Mouse (Mus musculus) testis, adult 2 months (tissue): ENCODE data around the gene Cmas.

ENCODE experiments used
- CTCF ChIP-seq: fragments of 200-500 bp; IDR thresholded peaks from 2 replicates; pipeline ENCODE4 v1.5.1; 2012; ENCODE audit warnings: low read depth, mild to moderate bottlenecking, inconsistent platforms, low read length, moderate library complexity; ENCODE audit not compliant: control insufficient read depth, insufficient read depth, insufficient replicate concordance
- POLR2A ChIP-seq: fragments of 200-500 bp; IDR thresholded peaks from 2 replicates; pipeline ENCODE4 v1.6.1; 2012; ENCODE audit warnings: low read depth, mild to moderate bottlenecking, inconsistent platforms, low read length, moderate library complexity; ENCODE audit not compliant: control insufficient read depth

- TF ChIP-seq CTCF (no peak), POLR2A (no peak)
These were observed 11.0 kb upstream of the Cmas start for GRCm38 (mm10) chr6:142745484-142745883.
